In the genomic region with DNA sequence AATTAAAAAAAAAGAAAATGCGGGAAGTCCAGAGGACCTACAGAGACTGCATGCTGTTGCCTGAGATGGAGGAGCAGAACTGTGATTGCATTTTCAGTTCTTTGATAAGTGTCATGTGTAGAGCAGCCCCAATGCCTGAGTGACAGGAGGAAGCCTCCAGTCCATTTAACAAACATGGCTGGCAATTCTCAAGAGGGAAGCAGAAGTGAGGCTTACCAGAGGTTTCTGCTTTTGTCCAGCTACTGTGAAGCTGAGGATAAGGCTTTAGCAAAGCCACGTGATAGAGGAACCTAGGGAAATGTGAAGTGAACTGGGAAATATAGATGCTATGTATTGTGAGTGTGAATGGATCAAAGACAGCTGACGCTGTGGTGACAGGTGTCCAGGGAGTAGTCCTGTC, we compare ENCODE assay signal across 35 mouse cellular contexts. TPM values are rescaled to one million over a fixed set of nuclear protein-coding genes. Genes with fewer than 3 reads are reported as not detected.
"Had no signal": no experiment of that assay in that cellular context is flagged by ENCODE, and none has a peak within 500 bp of the region (broad histone marks: within the 10 kb centered on the region; RNA-seq: fewer than 3 reads in every experiment).

No protein-coding gene starts in this region.

- H3K36me3 ChIP-seq: heart, embryonic 13.5 days; heart, embryonic 15.5 days; hindbrain, embryonic 10.5 days; hindbrain, embryonic 12.5 days; intestine, embryonic 15.5 days; limb, embryonic 10.5 days; limb, embryonic 12.5 days; liver, embryonic 13.5 days had no signal

- DNase-seq: gastrocnemius, adult 2 months; gastrocnemius, postnatal 10 days; gastrocnemius, postnatal 25 days; heart, adult 11 months; heart, adult 2 months; heart, postnatal 14 days; heart, postnatal 4 days; kidney, adult 18-20 months; kidney, adult 8-10 months; kidney, postnatal 10 days; kidney, postnatal 25 days; kidney, postnatal 4 days; layer of hippocampus, postnatal 36 days; liver; liver, embryonic 13.5 days had no signal

- H3K4me2 ChIP-seq: heart, embryonic 11.5 days; heart, embryonic 13.5 days; heart, embryonic 15.5 days; hindbrain, embryonic 12.5 days; hindbrain, embryonic 14.5 days; intestine, embryonic 15.5 days; limb, embryonic 12.5 days; liver, embryonic 13.5 days had no signal

- H3K27ac ChIP-seq: gastrocnemius, adult 2 months; heart, adult 2 months; heart, embryonic 13.5 days; heart, embryonic 15.5 days; hindbrain, embryonic 10.5 days; hindbrain, embryonic 12.5 days; hindbrain, embryonic 14.5 days; intestine, embryonic 15.5 days; layer of hippocampus, adult 2 months; limb, embryonic 10.5 days; limb, embryonic 12.5 days; liver, embryonic 13.5 days had no signal

- ATAC-seq: hindbrain, embryonic 16.5 days; inflammation-experienced regulatory T-cells, adult 6 months; intestine, embryonic 15.5 days; intestine, postnatal 0 days had no signal

- H3K9ac ChIP-seq: heart, embryonic 13.5 days; heart, embryonic 15.5 days; hindbrain, embryonic 12.5 days; hindbrain, embryonic 14.5 days; intestine, embryonic 15.5 days; limb, embryonic 12.5 days; liver, embryonic 13.5 days had no signal

- H3K4me1 ChIP-seq: heart, embryonic 13.5 days; heart, embryonic 15.5 days; hindbrain, embryonic 10.5 days; hindbrain, embryonic 12.5 days; intestine, embryonic 15.5 days; limb, embryonic 10.5 days; limb, embryonic 12.5 days; liver, embryonic 13.5 days had no signal

- H3K4me3 ChIP-seq: gastrocnemius, adult 2 months; heart, adult 2 months; heart, embryonic 13.5 days; heart, embryonic 15.5 days; hindbrain, embryonic 10.5 days; hindbrain, embryonic 12.5 days; intestine, embryonic 15.5 days; layer of hippocampus, adult 2 months; limb, embryonic 10.5 days; limb, embryonic 12.5 days; liver, embryonic 13.5 days had no signal

- H3K9me3 ChIP-seq: heart, embryonic 13.5 days; heart, embryonic 15.5 days; hindbrain, embryonic 10.5 days; hindbrain, embryonic 12.5 days; intestine, embryonic 15.5 days; limb, embryonic 10.5 days; limb, embryonic 12.5 days; liver, embryonic 13.5 days had no signal

- H3K27me3 ChIP-seq: heart, embryonic 13.5 days; heart, embryonic 15.5 days; hindbrain, embryonic 12.5 days; intestine, embryonic 15.5 days; limb, embryonic 12.5 days; liver, embryonic 13.5 days had no signal

RNA-seq across cellular contexts. Expression of a gene that starts 56.6 kb away (rescaled TPM):
- total RNA-seq: gastrocnemius, adult 2 months; heart, adult 2 months; heart, postnatal 14 days; heart, postnatal 4 days; layer of hippocampus, adult 2 months; layer of hippocampus, postnatal 10 days; layer of hippocampus, postnatal 36 days; left cerebral cortex, adult 18-20 months; left cerebral cortex, adult 8-10 months; left cerebral cortex, postnatal 10 days; left cerebral cortex, postnatal 36 days had no signal
- polyA plus RNA-seq: frontal cortex, adult 2 months; heart, embryonic 11.5 days; heart, embryonic 13.5 days; heart, postnatal 0 days; hindbrain, embryonic 12.5 days; hindbrain, embryonic 14.5 days; hindbrain, embryonic 16.5 days; inflammation-experienced regulatory T-cells, adult 6 months; limb, embryonic 10.5 days; limb, embryonic 12.5 days had no signal
